16 mouse cellular contexts compared by ENCODE assay signal in the genomic region with DNA sequence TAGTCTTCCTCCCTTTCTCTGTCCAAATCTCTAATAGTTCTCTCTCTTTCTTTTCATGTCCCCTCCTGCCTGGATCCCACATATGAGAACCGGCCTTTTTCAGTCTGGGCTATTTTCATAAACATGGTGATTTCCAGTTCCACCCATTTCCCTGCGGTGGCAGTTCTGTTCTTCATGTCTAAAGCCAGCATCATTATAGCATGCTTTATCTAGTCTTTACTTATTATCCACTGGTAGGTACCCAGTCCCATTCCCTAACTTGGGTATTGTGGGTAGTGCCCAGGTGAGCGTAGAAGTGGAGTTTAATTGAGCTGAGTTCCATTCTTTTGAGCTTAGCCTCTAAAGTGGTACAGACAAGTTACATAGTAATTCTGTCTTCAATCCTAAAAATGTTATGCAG.
"Had no signal": no experiment of that assay in that cellular context is flagged by ENCODE, and none has a peak within 500 bp of the region (broad histone marks: within the 10 kb centered on the region; RNA-seq: fewer than 3 reads in every experiment).

No protein-coding gene starts in this region.

- H3K4me1 ChIP-seq: neural tube, embryonic 13.5 days; neural tube, embryonic 15.5 days; stomach, embryonic 15.5 days had no signal

- H3K27me3 ChIP-seq: neural tube, embryonic 13.5 days; neural tube, embryonic 15.5 days; stomach, embryonic 15.5 days had no signal

- H3K4me2 ChIP-seq: neural tube, embryonic 13.5 days; neural tube, embryonic 15.5 days; stomach, embryonic 15.5 days had no signal

- DNase-seq: retina, postnatal 1 day; right cerebral cortex, adult 18-20 months; right cerebral cortex, postnatal 14 days; right cerebral cortex, postnatal 25 days; right cerebral cortex, postnatal 4 days; spleen, adult 18-20 months; thymus, adult 18-20 months; thymus, adult 2 months; thymus, postnatal 14 days; thymus, postnatal 25 days; thymus, postnatal 36 days; thymus, postnatal 4 days had no signal

- H3K9ac ChIP-seq: neural tube, embryonic 13.5 days; neural tube, embryonic 15.5 days; stomach, embryonic 15.5 days had no signal

- H3K27ac ChIP-seq: neural tube, embryonic 13.5 days; neural tube, embryonic 15.5 days; stomach, embryonic 15.5 days; stomach, postnatal 0 days had no signal

- H3K9me3 ChIP-seq: neural tube, embryonic 13.5 days; neural tube, embryonic 15.5 days; stomach, embryonic 15.5 days had no signal

- H3K4me3 ChIP-seq: neural tube, embryonic 13.5 days; neural tube, embryonic 15.5 days; stomach, embryonic 15.5 days had no signal
